Mouse (Mus musculus): ENCODE measurements around the gene Lrig2.

Lrig2 gene

GRCm38 (mm10) chr3:104510771-104511429, 818 bp downstream of the Lrig2 start:
- DNase-seq (ENCODE audit: low spot score), result no peak

GRCm38 (mm10) chr3:104501648-104502047, 10.1 kb downstream of the Lrig2 start:
- no peak for DNase-seq (ENCODE audit: low spot score)

- no peak for DNase-seq (ENCODE audit: low spot score)
Measured at GRCm38 (mm10) chr3:104500881-104501280, 10.8 kb downstream of the Lrig2 start.

- DNase-seq (ENCODE audit: low spot score), result no peak
Measured at GRCm38 (mm10) chr3:104496176-104496575, 15.5 kb downstream of the Lrig2 start.

- DNase-seq (ENCODE audit: low spot score), result no peak
Measured at GRCm38 (mm10) chr3:104480946-104481719, 30.6 kb downstream of the Lrig2 start.

- DNase-seq (ENCODE audit: low spot score), result no peak
Measured at GRCm38 (mm10) chr3:104478056-104478455, 33.7 kb downstream of the Lrig2 start.

- no peak for DNase-seq (ENCODE audit: low spot score)
Measured at GRCm38 (mm10) chr3:104469421-104469820, 42.3 kb downstream of the Lrig2 start.

- no peak for DNase-seq (ENCODE audit: low spot score)
Measured at GRCm38 (mm10) chr3:104461226-104461625, 50.5 kb downstream of the Lrig2 start.

- no peak for DNase-seq (ENCODE audit: low spot score)
Measured at GRCm38 (mm10) chr3:104458588-104458987, 53.1 kb downstream of the Lrig2 start.

- no peak for DNase-seq (ENCODE audit: low spot score)
Measured at GRCm38 (mm10) chr3:104455506-104456275, 56.0 kb downstream of the Lrig2 start.

GRCm38 (mm10) chr3:104447240-104447639, 64.5 kb downstream of the Lrig2 start:
- DNase-seq (ENCODE audit: low spot score), result no peak

- no peak for DNase-seq (ENCODE audit: low spot score)
Measured at GRCm38 (mm10) chr3:104446689-104447088, 65.0 kb downstream of the Lrig2 start.

- no peak for DNase-seq (ENCODE audit: low spot score)
Measured at GRCm38 (mm10) chr3:104445576-104445975, 66.1 kb downstream of the Lrig2 start.

GRCm38 (mm10) chr3:104444946-104445460, 66.7 kb downstream of the Lrig2 start:
- no peak for DNase-seq (ENCODE audit: low spot score)

GRCm38 (mm10) chr3:104444082-104444481, 67.6 kb downstream of the Lrig2 start:
- no peak for DNase-seq (ENCODE audit: low spot score)

- no peak for DNase-seq (ENCODE audit: low spot score)
Measured at GRCm38 (mm10) chr3:104442357-104442756, 69.4 kb downstream of the Lrig2 start.

GRCm38 (mm10) chr3:104441870-104442283, 69.8 kb downstream of the Lrig2 start:
- DNase-seq (ENCODE audit: low spot score), result peak; percentile 89

GRCm38 (mm10) chr3:104441435-104441834, 70.3 kb downstream of the Lrig2 start:
- no peak for DNase-seq (ENCODE audit: low spot score)

- no peak for DNase-seq (ENCODE audit: low spot score)
Measured at GRCm38 (mm10) chr3:104438777-104439176, 72.9 kb downstream of the Lrig2 start.

- DNase-seq (ENCODE audit: low spot score), result no peak
Measured at GRCm38 (mm10) chr3:104437576-104437975, 74.1 kb downstream of the Lrig2 start.

- no peak for DNase-seq (ENCODE audit: low spot score)
Measured at GRCm38 (mm10) chr3:104435947-104436346, 75.8 kb downstream of the Lrig2 start.

- DNase-seq (ENCODE audit: low spot score), result no peak
Measured at GRCm38 (mm10) chr3:104434246-104434696, 77.4 kb downstream of the Lrig2 start.

Measured in testis, postnatal 14 days (tissue).